Mouse (Mus musculus): ENCODE measurements around the gene Casq1.

Gene Casq1

DNA sequence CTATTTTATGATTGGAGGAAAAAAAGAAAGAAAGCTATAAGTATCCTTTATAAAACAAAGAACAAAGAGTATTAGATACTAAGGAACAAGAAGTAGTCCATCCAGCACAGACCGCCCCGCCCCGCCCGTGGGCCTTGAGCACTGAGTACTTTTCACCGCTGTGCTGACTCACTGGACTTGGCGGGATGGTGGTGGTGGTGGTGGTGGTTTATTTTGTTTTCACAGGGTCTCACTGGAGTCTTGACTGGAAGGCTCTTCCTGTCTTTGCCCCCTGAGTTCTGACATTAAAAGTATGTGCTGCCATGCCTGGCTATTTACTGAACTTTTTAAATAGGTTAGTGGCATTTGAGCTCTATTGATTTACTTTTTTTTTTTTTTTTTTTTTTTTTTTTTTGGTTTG is 36.6 kb downstream of the Casq1 start:
- no peak for DNase-seq (ENCODE audit: low read depth, low spot score)

DNA sequence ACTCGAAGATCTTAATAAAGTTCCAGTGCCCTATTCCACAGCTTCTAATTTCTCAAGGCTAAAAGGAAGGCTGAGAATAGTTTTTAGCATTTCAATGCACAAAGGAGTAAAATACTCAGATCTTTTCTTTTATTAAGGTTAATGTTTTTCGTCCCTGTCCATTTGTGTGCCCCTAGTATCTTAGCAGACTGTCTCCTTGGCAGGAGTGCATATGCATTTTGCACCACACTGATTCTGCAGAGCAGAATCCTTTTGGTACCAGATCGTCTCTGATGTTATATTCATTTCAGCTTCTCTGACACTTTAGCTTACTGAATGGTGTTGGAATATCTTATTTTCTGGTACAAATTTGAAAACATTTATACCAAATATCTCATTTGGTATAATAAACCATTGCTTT is 37.9 kb downstream of the Casq1 start:
- no peak for DNase-seq (ENCODE audit: low read depth, low spot score)

- no peak for DNase-seq (ENCODE audit: low read depth, low spot score)
Observed at GRCm38 (mm10) chr1:172180881-172181280, 38.8 kb downstream of the Casq1 start.

DNA sequence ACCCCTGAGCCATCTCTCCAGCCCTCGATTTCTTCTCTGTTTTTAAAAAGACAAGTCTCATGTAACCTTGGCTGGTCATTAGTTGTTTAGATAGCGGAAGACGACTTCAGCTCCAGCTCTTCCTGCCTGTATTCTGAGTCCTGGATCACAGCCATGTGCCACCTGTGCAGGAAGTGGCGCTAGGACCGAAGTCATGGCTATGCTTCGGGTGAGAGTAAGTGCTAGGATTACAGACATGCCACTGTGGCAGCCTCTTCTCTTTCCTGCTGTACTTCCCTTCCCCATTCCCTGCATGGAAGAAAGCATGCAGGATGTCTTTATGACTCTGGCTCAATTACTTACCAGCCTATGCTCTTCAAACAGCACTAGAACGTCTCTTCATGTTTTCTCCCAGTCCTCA is 40.6 kb downstream of the Casq1 start:
- no peak for DNase-seq (ENCODE audit: low read depth, low spot score)

DNA sequence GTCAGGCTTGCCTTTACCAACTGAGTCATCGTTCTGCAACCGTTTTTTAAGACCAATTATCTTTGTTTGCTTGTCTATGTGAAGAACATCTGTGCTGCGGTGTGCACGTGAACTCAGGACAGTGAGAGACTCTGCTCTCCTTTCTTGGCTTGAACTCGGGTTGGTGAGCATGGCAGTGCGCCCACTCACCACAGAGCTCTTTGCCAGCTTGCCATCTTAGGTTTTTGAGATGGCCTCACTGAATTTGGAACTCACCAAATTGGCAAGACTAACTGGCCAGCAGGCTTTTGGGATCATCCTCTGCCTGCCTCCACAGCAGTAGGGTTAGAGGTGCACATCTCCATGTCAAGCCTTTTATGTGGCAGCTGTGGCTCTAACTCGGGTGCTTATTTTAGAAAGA is 41.9 kb downstream of the Casq1 start:
- no peak for DNase-seq (ENCODE audit: low read depth, low spot score)

- no peak for DNase-seq (ENCODE audit: low read depth, low spot score)
Observed at GRCm38 (mm10) chr1:172173181-172173580, 46.5 kb downstream of the Casq1 start.

DNA sequence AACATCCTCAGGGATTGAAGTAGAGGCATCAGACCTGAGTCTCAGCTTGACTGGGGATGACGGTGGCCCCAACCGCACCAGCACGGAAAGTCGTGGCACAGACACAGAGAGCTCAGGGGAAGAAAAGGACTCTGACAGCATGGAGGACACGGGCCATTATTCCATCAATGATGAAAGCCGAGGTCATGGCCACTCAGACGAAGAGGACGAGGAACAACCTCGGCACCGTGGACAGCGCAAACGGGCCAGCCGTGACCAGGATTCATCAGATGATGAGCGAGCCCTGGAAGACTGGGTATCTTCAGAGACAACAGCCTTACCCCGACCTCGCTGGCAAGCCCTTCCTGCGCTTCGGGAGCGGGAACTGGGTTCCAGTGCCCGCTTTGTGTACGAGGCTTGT is 47.3 kb downstream of the Casq1 start:
- DNase-seq (ENCODE audit: low read depth, low spot score), result no peak

DNA sequence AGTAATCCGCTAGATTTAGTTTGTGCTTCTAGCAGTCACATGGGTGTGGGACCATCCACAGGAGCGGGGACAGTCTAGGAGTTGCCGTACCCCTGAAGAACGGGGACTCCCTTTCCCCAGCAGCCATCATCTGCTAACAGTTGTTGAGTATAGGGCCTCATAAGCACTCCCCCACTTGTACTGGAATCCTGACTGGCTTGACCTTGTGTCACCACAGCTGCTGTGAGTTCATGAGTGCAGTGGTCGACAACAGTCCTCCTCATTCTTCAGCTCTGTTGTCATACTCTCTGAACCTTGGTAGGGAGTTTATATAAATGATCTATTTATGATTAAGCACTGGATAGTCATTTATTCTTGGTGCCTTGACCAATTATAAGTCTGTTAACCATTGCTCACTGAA is 49.9 kb downstream of the Casq1 start:
- no peak for DNase-seq (ENCODE audit: low read depth, low spot score)

DNA sequence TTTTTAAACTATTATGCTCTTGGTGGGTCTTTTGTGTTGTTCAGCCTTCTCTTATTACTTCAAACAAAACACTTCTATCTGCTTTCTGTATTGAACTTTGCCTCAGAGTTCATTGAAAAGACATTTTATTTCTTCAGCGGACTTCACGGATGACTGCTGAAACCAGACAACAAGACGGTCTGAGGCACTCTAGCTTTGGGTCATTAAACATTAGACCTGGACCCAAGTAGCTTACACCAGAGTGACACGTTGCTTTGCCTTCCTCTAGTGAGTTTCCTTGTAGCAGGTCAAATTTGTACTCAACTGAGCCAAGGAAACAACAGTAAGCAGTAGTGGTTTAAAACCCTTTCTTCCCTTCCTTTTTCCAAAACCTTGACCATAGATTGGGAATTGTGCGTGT is 51.8 kb downstream of the Casq1 start:
- no peak for DNase-seq (ENCODE audit: low read depth, low spot score)

GRCm38 (mm10) chr1:172162959-172163358 is 56.7 kb downstream of the Casq1 start:
- no peak for DNase-seq (ENCODE audit: low read depth, low spot score)

DNA sequence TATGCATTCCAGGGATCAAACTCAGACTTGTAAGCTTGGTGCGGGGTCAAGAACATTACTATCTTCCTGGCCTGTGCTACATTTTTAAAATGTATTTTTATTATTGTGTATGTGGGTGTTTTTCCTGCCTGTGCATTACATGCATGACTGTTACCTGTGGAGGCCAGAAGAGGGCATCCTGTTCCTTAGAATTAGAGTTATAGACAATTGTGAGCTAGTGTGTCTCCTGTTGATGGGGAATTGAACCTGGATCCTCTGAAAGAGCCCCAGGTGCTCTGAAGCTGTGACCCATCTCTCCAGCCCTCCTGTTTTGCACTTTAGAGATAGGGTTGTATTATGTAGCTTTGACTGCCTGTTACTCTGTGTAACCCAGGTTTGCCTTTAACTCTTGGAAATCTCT is 57.7 kb downstream of the Casq1 start:
- no peak for DNase-seq (ENCODE audit: low read depth, low spot score)

DNA sequence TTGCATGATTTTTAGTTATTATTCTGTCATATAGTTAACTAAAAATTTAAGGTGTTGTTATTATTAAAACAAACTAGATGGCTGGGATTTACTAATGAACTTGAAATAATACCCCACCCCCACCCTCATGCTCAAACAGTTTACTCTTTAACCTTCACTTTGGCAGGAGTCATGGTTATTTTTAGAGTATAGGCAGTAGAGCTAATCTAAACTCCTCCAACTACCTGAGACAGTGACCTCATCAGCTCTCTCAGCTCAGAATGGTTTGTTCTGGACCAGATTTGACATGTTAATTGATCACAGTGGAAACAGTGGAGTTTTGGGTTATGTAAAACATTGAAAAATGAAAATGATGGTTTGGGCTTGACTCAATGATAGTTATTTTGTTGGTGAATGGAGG is 59.2 kb downstream of the Casq1 start:
- no peak for DNase-seq (ENCODE audit: low read depth, low spot score)

GRCm38 (mm10) chr1:172159970-172160369 is 59.7 kb downstream of the Casq1 start:
- no peak for DNase-seq (ENCODE audit: low read depth, low spot score)
